Mouse (Mus musculus): ENCODE measurements at regions not wholly inside any gene's neighbourhood (a gene's known extent, or its start where the extent isn't known, plus 50 kb on each side); places are given as distances from the start of the nearest gene placed in this dataset.

GRCm38 (mm10) chr8:37398957-37399356 is 405.6 kb downstream of the AI429214 start:
- H3K36me3 ChIP-seq (ENCODE audit: insufficient read depth, low read length), result no peaks in the 10 kb centered on the region
- 66% methylated on average over 2 of the region's 2 CpGs for WGBS
- DNase-seq (ENCODE audit: low spot score), result peak; percentile 26
- no peak overlapping the region for H3K9ac ChIP-seq (replicated peaks; ENCODE audit: low read length, poor library complexity, severe bottlenecking)
- no peak overlapping the region for H3K27ac ChIP-seq (ENCODE audit: low read depth, low read length)
- H3K4me2 ChIP-seq (ENCODE audit: low read depth, low read length, poor library complexity, severe bottlenecking), result no peak overlapping the region
- no peaks in the 10 kb centered on the region for H3K4me1 ChIP-seq (ENCODE audit: insufficient read depth, low read length)
- no peak for ATAC-seq (ENCODE audit: low FRiP score)
- no peak for TF ChIP-seq CTCF (IDR thresholded peaks at IDR 0.05)
- H3K4me3 ChIP-seq (ENCODE audit: low read depth, low read length), result no peak overlapping the region
- H3K27me3 ChIP-seq (ENCODE audit: insufficient read depth, low read length), result no peaks in the 10 kb centered on the region
- H3K9me3 ChIP-seq (ENCODE audit: low read length), result no peaks in the 10 kb centered on the region

- Histone ChIP-seq H3K9ac (replicated peaks; ENCODE audit: low read length, poor library complexity, severe bottlenecking) (no peak overlapping the region), H3K9me3 (ENCODE audit: low read length) (no peaks in the 10 kb centered on the region), H3K4me1 (ENCODE audit: insufficient read depth, low read length) (no peaks in the 10 kb centered on the region), H3K36me3 (ENCODE audit: insufficient read depth, low read length) (no peaks in the 10 kb centered on the region), H3K4me3 (ENCODE audit: low read depth, low read length) (no peak overlapping the region), H3K27ac (ENCODE audit: low read depth, low read length) (no peak overlapping the region), H3K4me2 (ENCODE audit: low read depth, low read length, poor library complexity, severe bottlenecking) (no peak overlapping the region), H3K27me3 (ENCODE audit: insufficient read depth, low read length) (no peaks in the 10 kb centered on the region)
- ATAC-seq (ENCODE audit: low FRiP score) (no peak), DNase-seq (ENCODE audit: low spot score) (no peak)
- 86% methylated on average over 2 of the region's 2 CpGs for WGBS
- TF ChIP-seq CTCF (IDR thresholded peaks at IDR 0.05), result no peak
These were observed 429.2 kb downstream of the AI429214 start for GRCm38 (mm10) chr8:37422595-37422994.

DNA sequence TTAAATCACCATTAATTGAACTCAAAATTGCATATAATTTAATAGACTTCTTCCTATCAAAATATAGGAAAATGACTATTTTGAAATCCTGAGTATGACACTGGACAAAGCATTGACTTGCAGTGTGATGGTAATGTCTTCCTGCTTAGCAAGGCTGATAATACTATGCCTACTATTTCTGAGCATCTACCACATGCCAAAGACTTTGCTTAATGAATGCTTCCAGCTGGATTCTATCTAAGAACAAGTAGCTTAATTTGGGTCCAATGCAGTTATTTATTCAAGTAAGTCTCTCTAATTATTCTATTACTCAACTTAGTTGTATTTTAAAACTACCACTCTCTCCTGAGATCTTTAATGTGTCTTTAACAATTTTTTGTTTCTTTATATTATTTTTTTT is 431.2 kb downstream of the AI429214 start:
- Histone ChIP-seq H3K9ac (replicated peaks; ENCODE audit: low read length, poor library complexity, severe bottlenecking) (no peak overlapping the region), H3K4me1 (ENCODE audit: insufficient read depth, low read length) (no peaks in the 10 kb centered on the region), H3K4me2 (ENCODE audit: low read depth, low read length, poor library complexity, severe bottlenecking) (no peak overlapping the region), H3K27me3 (ENCODE audit: insufficient read depth, low read length) (no peaks in the 10 kb centered on the region), H3K9me3 (ENCODE audit: low read length) (no peaks in the 10 kb centered on the region), H3K27ac (ENCODE audit: low read depth, low read length) (no peak overlapping the region), H3K4me3 (ENCODE audit: low read depth, low read length) (no peak overlapping the region), H3K36me3 (ENCODE audit: insufficient read depth, low read length) (no peaks in the 10 kb centered on the region)
- no peak for TF ChIP-seq CTCF (IDR thresholded peaks at IDR 0.05)
- ATAC-seq (ENCODE audit: low FRiP score), result no peak
- DNase-seq (ENCODE audit: low spot score), result no peak

- Histone ChIP-seq H3K27me3 (ENCODE audit: insufficient read depth, low read length) (no peaks in the 10 kb centered on the region), H3K4me1 (ENCODE audit: insufficient read depth, low read length) (no peaks in the 10 kb centered on the region), H3K4me3 (ENCODE audit: low read depth, low read length) (no peak overlapping the region), H3K36me3 (ENCODE audit: insufficient read depth, low read length) (no peaks in the 10 kb centered on the region), H3K9me3 (ENCODE audit: low read length) (no peaks in the 10 kb centered on the region), H3K9ac (replicated peaks; ENCODE audit: low read length, poor library complexity, severe bottlenecking) (no peak overlapping the region), H3K27ac (ENCODE audit: low read depth, low read length) (no peak overlapping the region), H3K4me2 (ENCODE audit: low read depth, low read length, poor library complexity, severe bottlenecking) (no peak overlapping the region)
- 46% methylated on average over 4 of the region's 4 CpGs for WGBS
- ATAC-seq (ENCODE audit: low FRiP score) (no peak), DNase-seq (ENCODE audit: low spot score) (no peak)
- TF ChIP-seq CTCF (IDR thresholded peaks at IDR 0.05), result no peak
These were observed 435.4 kb downstream of the AI429214 start for GRCm38 (mm10) chr8:37428845-37429244.

GRCm38 (mm10) chr8:37460551-37461154 is 467.2 kb downstream of the AI429214 start:
- Histone ChIP-seq H3K27me3 (ENCODE audit: insufficient read depth, low read length) (no peaks in the 10 kb centered on the region), H3K4me3 (ENCODE audit: low read depth, low read length) (no peak overlapping the region), H3K27ac (ENCODE audit: low read depth, low read length) (no peak overlapping the region), H3K4me1 (ENCODE audit: insufficient read depth, low read length) (no peaks in the 10 kb centered on the region), H3K9ac (replicated peaks; ENCODE audit: low read length, poor library complexity, severe bottlenecking) (no peak overlapping the region), H3K4me2 (ENCODE audit: low read depth, low read length, poor library complexity, severe bottlenecking) (no peak overlapping the region), H3K9me3 (ENCODE audit: low read length) (no peaks in the 10 kb centered on the region), H3K36me3 (ENCODE audit: insufficient read depth, low read length) (no peaks in the 10 kb centered on the region)
- 61% methylated on average over 4 of the region's 4 CpGs for WGBS
- ATAC-seq (ENCODE audit: low FRiP score) (no peak), DNase-seq (ENCODE audit: low spot score) (peak; percentile 10)
- TF ChIP-seq CTCF (IDR thresholded peaks at IDR 0.05), result no peak

GRCm38 (mm10) chr8:37465651-37466050 is 472.2 kb downstream of the AI429214 start:
- Histone ChIP-seq H3K4me2 (ENCODE audit: low read depth, low read length, poor library complexity, severe bottlenecking) (no peak overlapping the region), H3K4me3 (ENCODE audit: low read depth, low read length) (no peak overlapping the region), H3K4me1 (ENCODE audit: insufficient read depth, low read length) (no peaks in the 10 kb centered on the region), H3K27me3 (ENCODE audit: insufficient read depth, low read length) (no peaks in the 10 kb centered on the region), H3K9me3 (ENCODE audit: low read length) (no peaks in the 10 kb centered on the region), H3K9ac (replicated peaks; ENCODE audit: low read length, poor library complexity, severe bottlenecking) (no peak overlapping the region), H3K27ac (ENCODE audit: low read depth, low read length) (no peak overlapping the region), H3K36me3 (ENCODE audit: insufficient read depth, low read length) (no peaks in the 10 kb centered on the region)
- TF ChIP-seq CTCF (IDR thresholded peaks at IDR 0.05), result no peak
- ATAC-seq (ENCODE audit: low FRiP score) (no peak), DNase-seq (ENCODE audit: low spot score) (no peak)
